Mouse (Mus musculus) midbrain, embryonic 11.5 days (tissue): Measurements from ENCODE around the gene 9530003J23Rik. TPM values are rescaled to one million over a fixed set of nuclear protein-coding genes. Genes with fewer than 3 reads are reported as not detected.
"Not testable (repeated sequence)": the region's sequence is repeated elsewhere in the genome, so short reads cannot be mapped to it uniquely, and the experiment has no call there.

Experiments
- ATAC-seq: fragments of 200-750 bp; cut with Nextera tagmentation; 2 replicates; pipeline ENCODE4 v1.8.0; 2017; ENCODE audit warnings: moderate TSS enrichment, moderate library complexity; ENCODE audit not compliant: low FRiP score
- DNase-seq: peaks from one replicate; pipeline ENCODE4 v3.0.0; 2015; ENCODE audit warnings: low spot score; ENCODE audit errors: missing footprints
- H3K27ac ChIP-seq: fragments of 300-500 bp; sonication (generic); 2 replicates; pipeline ENCODE4 v1.5.1; 2014; ENCODE audit warnings: low read depth, low read length
- H3K27me3 ChIP-seq: fragments of 300-500 bp; sonication (generic); 2 replicates; pipeline ENCODE4 v1.6.1; 2014; ENCODE audit warnings: mild to moderate bottlenecking, low read length, moderate library complexity, mixed read lengths; ENCODE audit not compliant: control insufficient read depth, insufficient read depth
- H3K36me3 ChIP-seq: fragments of 300-500 bp; sonication (generic); 2 replicates; pipeline ENCODE4 v1.6.1; 2014; ENCODE audit warnings: mild to moderate bottlenecking, low read length, moderate library complexity, mixed read lengths; ENCODE audit not compliant: control insufficient read depth, insufficient read depth
- H3K4me1 ChIP-seq: fragments of 300-500 bp; sonication (generic); 2 replicates; pipeline ENCODE4 v1.6.1; 2014; ENCODE audit warnings: low read length; ENCODE audit not compliant: control insufficient read depth, insufficient read depth
- H3K4me2 ChIP-seq: fragments of 300-500 bp; sonication (generic); 2 replicates; pipeline ENCODE4 v1.6.1; 2014; ENCODE audit warnings: mild to moderate bottlenecking, moderate library complexity
- H3K4me3 ChIP-seq: fragments of 300-500 bp; sonication (generic); 2 replicates; pipeline ENCODE4 v1.5.1; 2014; ENCODE audit warnings: low read depth, low read length
- H3K9ac ChIP-seq: fragments of 300-500 bp; sonication (generic); 2 replicates; pipeline ENCODE4 v1.6.1; 2014; ENCODE audit warnings: low read length
- H3K9me3 ChIP-seq: fragments of 300-500 bp; sonication (generic); 2 replicates; pipeline ENCODE4 v1.6.1; 2016; ENCODE audit warnings: low read length; ENCODE audit not compliant: control insufficient read depth
- WGBS: fragments of 180-500 bp; shearing (Covaris S2); extraction: QIAGEN DNeasy Blood & Tissue Kit; methylation state at CpG from one replicate; pipeline ENCODE4 v1.1.7; 2014; 5-methylcytosine and 5-hydroxymethylcytosine counted together
- polyA plus RNA-seq: library from polyadenylated mRNA; unstranded; fragments of >200 nt; fragmentation: Nextera tagmentation; extraction: Ambion mirVana; gene quantifications from 2 replicates; pipeline ENCODE4 v1.2.1, GENCODE M21; 2014

9530003J23Rik gene
- polyA plus RNA-seq, 1 experiment from 2014 or later: 0.14 TPM

- H3K36me3 ChIP-seq: peaks cover 43% of the 10 kb centered on the region
- WGBS: 89% methylated on average over 20 of the region's 20 CpGs
- no peaks in the 10 kb centered on the region for H3K9me3 ChIP-seq
- H3K27ac ChIP-seq: no peak overlapping the region
- ATAC-seq (no peak), DNase-seq (no peak)
- H3K27me3 ChIP-seq: no peaks in the 10 kb centered on the region
- no peak overlapping the region for H3K4me2 ChIP-seq
- H3K4me1 ChIP-seq: peaks cover 8% of the 10 kb centered on the region
- H3K9ac ChIP-seq: no peak overlapping the region
- H3K4me3 ChIP-seq: no peak overlapping the region
Observed at GRCm38 (mm10) chr10:117217246-117217840, 21.2 kb downstream of the 9530003J23Rik start.

- no peak for ATAC-seq
- DNase-seq: peak; percentile 91
- WGBS: 64% methylated on average over 5 of the region's 5 CpGs
- Histone ChIP-seq H3K4me1 (0 out of 2 replicates have a peak, but pooled peaks cover 4% of the 10 kb centered on the region), H3K9ac (no peak overlapping the region), H3K4me2 (no peak overlapping the region), H3K27ac (no peak overlapping the region), H3K9me3 (no peaks in the 10 kb centered on the region), H3K36me3 (peaks cover 43% of the 10 kb centered on the region), H3K4me3 (no peak overlapping the region), H3K27me3 (no peaks in the 10 kb centered on the region)
Observed at GRCm38 (mm10) chr10:117216793-117217192, 21.7 kb downstream of the 9530003J23Rik start.

- Histone ChIP-seq H3K4me1 (no peaks in the 10 kb centered on the region), H3K9me3 (no peaks in the 10 kb centered on the region), H3K4me2 (no peak overlapping the region), H3K4me3 (no peak overlapping the region), H3K27ac (no peak overlapping the region), H3K9ac (no peak overlapping the region), H3K27me3 (no peaks in the 10 kb centered on the region), H3K36me3 (peaks cover 41% of the 10 kb centered on the region)
- WGBS: 97% methylated on average over 9 of the region's 9 CpGs
- ATAC-seq: no peak
- no peak for DNase-seq
Observed at GRCm38 (mm10) chr10:117216132-117216495, 22.4 kb downstream of the 9530003J23Rik start.

- Histone ChIP-seq H3K4me2 (no peak overlapping the region), H3K9me3 (no peaks in the 10 kb centered on the region), H3K27me3 (no peaks in the 10 kb centered on the region), H3K27ac (no peak overlapping the region), H3K4me1 (no peaks in the 10 kb centered on the region), H3K4me3 (no peak overlapping the region), H3K9ac (no peak overlapping the region), H3K36me3 (peaks cover 39% of the 10 kb centered on the region)
- DNase-seq (peak; percentile 67), ATAC-seq (no peak)
- WGBS: 91% methylated on average over 25 of the region's 25 CpGs
Observed at GRCm38 (mm10) chr10:117215409-117216131, 22.9 kb downstream of the 9530003J23Rik start.

GRCm38 (mm10) chr10:117211023-117211422, 27.5 kb downstream of the 9530003J23Rik start:
- ATAC-seq: no peak
- no peak overlapping the region for H3K27ac ChIP-seq
- no peaks in the 10 kb centered on the region for H3K9me3 ChIP-seq
- H3K27me3 ChIP-seq: no peaks in the 10 kb centered on the region
- WGBS: 92% methylated on average over 6 of the region's 6 CpGs
- no peak overlapping the region for H3K4me2 ChIP-seq
- H3K36me3 ChIP-seq: peaks cover 15% of the 10 kb centered on the region
- no peaks in the 10 kb centered on the region for H3K4me1 ChIP-seq
- no peak overlapping the region for H3K4me3 ChIP-seq
- no peak overlapping the region for H3K9ac ChIP-seq
- no peak for DNase-seq

GRCm38 (mm10) chr10:117209469-117209938, 29.0 kb downstream of the 9530003J23Rik start:
- ATAC-seq (peak; percentile 77), DNase-seq (peak; percentile 94)
- no peak overlapping the region for H3K9ac ChIP-seq
- peak overlapping the region; percentile 10; the same call in 1 of the 2 replicates for H3K4me3 ChIP-seq
- H3K4me2 ChIP-seq: peak overlapping the region; percentile 35; the same call in 1 of the 2 replicates
- H3K36me3 ChIP-seq: peaks cover 3% of the 10 kb centered on the region
- H3K27ac ChIP-seq: no peak overlapping the region
- no peaks in the 10 kb centered on the region for H3K9me3 ChIP-seq
- H3K27me3 ChIP-seq: no peaks in the 10 kb centered on the region
- WGBS: 14% methylated on average over 11 of the region's 11 CpGs
- H3K4me1 ChIP-seq: no peaks in the 10 kb centered on the region

GRCm38 (mm10) chr10:117208787-117209186, 29.7 kb downstream of the 9530003J23Rik start:
- 96% methylated on average over 6 of the region's 6 CpGs for WGBS
- not testable (repeated sequence) for H3K4me3 ChIP-seq

GRCm38 (mm10) chr10:117208221-117208620, 30.3 kb downstream of the 9530003J23Rik start:
- H3K36me3 ChIP-seq: peaks cover 2% of the 10 kb centered on the region
- no peak overlapping the region for H3K27ac ChIP-seq
- H3K9ac ChIP-seq: no peak overlapping the region
- 88% methylated on average over 15 of the region's 15 CpGs for WGBS
- H3K4me1 ChIP-seq: no peaks in the 10 kb centered on the region
- H3K4me2 ChIP-seq: no peak overlapping the region
- DNase-seq (no peak), ATAC-seq (no peak)
- no peaks in the 10 kb centered on the region for H3K9me3 ChIP-seq
- H3K4me3 ChIP-seq: no peak overlapping the region
- H3K27me3 ChIP-seq: no peaks in the 10 kb centered on the region

More at GRCm38 (mm10) chr10:117208787-117209186, 29.7 kb downstream of the 9530003J23Rik start:
- not testable (repeated sequence) for H3K4me2 ChIP-seq, H3K27ac ChIP-seq, H3K36me3 ChIP-seq, ATAC-seq, H3K4me1 ChIP-seq, H3K9me3 ChIP-seq, DNase-seq, H3K9ac ChIP-seq, H3K27me3 ChIP-seq

GRCm38 (mm10) chr10:117206070-117206469, 32.4 kb downstream of the 9530003J23Rik start:
- DNase-seq: no peak
- H3K27ac ChIP-seq: no peak overlapping the region
- WGBS: 93% methylated on average over 3 of the region's 3 CpGs
- no peaks in the 10 kb centered on the region for H3K9me3 ChIP-seq
- H3K4me3 ChIP-seq: no peak overlapping the region
- no peak overlapping the region for H3K9ac ChIP-seq
- ATAC-seq: no peak
- no peak overlapping the region for H3K4me2 ChIP-seq
- H3K36me3 ChIP-seq: no peaks in the 10 kb centered on the region
- no peaks in the 10 kb centered on the region for H3K27me3 ChIP-seq
- H3K4me1 ChIP-seq: no peaks in the 10 kb centered on the region
